Mouse (Mus musculus): ENCODE measurements around the gene Nars2. TPM values are rescaled to one million over a fixed set of nuclear protein-coding genes. Genes with fewer than 3 reads are reported as not detected.
"Not testable (repeated sequence)": the region's sequence is repeated elsewhere in the genome, so short reads cannot be mapped to it uniquely, and the experiment has no call there.

Gene Nars2
- polyA plus RNA-seq (2017; shearing (Covaris generic)), result 1 to 10 TPM; 5.3 to 9.7 TPM

DNA sequence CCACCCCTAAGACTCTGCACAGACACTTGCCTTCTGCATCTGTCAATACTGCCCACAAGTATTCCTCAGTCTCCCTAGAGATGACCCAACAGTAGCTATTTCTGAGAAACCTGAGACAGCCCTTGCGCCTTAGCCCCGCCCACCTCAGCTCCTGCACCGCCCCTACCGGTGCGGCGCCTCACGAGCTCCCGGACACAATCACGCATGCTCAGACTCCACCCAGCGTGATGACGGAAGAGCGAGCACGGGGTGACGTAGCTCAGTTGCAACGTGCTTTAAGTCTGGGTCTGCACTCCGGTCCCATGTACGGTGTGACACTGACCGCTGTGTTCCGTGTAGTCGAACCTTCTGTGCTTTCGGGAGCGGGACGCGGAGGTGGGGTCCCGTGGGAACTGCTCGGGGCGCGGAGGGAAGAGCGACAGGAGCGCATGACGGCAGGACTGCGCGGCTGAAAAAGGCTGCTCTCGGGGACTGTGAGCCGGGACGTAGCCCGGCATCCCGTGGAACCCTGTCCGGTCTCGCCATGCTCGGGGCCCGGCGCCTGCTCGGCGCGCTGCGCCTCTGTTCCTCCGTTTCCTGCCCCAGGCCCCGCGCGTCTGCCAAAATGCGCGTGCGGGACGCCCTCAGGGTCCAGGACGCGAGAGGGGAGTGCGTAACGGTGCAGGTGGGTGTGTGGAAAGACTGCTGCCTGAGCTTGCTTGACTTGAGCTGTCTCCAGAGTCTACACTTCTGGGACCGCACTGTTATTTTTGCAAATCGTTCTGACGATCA, at the start of gene Nars2:
Gene Nars2 (plus strand): TSS at position 225 of the 771 bp plus-strand sequence.
- ATAC-seq, result peak; percentile 96

DNA sequence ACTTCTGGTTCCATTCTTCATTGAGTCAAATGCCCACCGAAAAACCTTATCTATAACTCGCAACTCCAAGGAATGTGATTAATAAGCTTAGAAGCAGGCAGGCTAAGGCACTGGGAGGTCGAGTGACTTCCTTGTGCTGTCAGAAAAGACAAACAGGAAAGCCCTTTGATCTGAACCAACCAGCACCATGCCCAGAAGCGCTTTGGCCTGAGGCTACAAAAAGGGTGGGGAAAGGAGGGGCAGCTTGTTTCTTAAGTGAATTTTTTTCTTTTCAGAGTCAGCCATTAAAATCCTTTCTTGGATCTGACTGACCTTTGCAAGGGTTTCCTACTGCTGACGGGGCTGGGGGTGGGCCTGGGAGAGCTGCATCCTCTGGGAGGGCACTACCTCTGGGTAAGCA, 49.1 kb upstream of the Nars2 start:
- ATAC-seq, result no peak

DNA sequence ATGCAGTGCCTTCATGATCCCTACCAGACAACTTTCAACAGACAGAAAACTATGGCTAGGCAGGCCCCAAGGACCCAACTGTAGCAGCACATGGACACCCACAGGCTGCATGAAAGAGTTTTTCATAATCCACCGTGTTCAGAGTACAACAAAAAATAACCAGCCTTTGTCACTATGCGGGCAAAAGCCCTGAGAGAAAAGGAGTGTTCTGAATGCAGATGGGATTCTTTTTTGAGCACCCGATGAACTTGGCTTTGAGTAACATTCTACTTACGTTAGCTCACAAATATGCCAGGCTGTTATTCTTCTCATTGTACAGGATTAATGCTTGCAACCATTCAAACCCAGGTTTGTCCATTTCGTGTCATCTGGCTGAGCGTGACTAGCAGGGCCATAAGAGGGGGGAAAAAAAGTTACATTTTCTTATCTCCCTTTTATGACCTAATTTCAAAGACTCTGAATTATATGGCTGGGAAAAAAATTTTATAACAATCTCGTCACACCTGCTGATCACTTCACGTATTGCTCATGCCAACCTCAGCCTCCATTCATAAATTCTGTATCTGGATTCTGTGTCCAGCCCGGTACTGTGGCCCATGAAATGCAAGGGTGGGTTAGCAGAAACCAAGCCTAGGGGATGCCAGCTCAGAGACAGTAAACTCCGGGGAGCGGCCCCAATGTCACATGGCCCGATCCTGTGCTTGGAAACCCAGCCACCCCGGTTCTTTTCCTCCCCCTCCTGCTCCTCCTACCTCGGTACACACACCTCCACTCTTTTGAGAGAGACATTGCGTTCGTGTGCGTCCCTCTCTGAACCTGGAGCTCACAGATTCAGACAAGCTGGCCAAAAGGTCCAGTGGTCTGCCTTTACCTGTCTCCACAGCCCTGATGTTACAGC, 48.0 kb upstream of the Nars2 start:
- no peak for ATAC-seq

GRCm38 (mm10) chr7:96904442-96904841, 46.9 kb upstream of the Nars2 start:
- no peak for ATAC-seq

- no peak for ATAC-seq
Observed at GRCm38 (mm10) chr7:96904936-96905335, 46.4 kb upstream of the Nars2 start.

- ATAC-seq, result no peak
Observed at GRCm38 (mm10) chr7:96905422-96905821, 45.9 kb upstream of the Nars2 start.

- ATAC-seq, result no peak
Observed at GRCm38 (mm10) chr7:96906216-96906615, 45.1 kb upstream of the Nars2 start.

GRCm38 (mm10) chr7:96907971-96908680, 43.2 kb upstream of the Nars2 start:
- ATAC-seq, result no peak

- ATAC-seq, result no peak
Observed at GRCm38 (mm10) chr7:96909856-96910255, 41.4 kb upstream of the Nars2 start.

GRCm38 (mm10) chr7:96910310-96910960, 40.9 kb upstream of the Nars2 start:
- ATAC-seq, result no peak

- peak; percentile 64 for ATAC-seq
Observed at GRCm38 (mm10) chr7:96914031-96914430, 37.3 kb upstream of the Nars2 start.

GRCm38 (mm10) chr7:96915452-96916105, 35.7 kb upstream of the Nars2 start:
- ATAC-seq, result peak; percentile 57

- peak; percentile 74 for ATAC-seq
Observed at GRCm38 (mm10) chr7:96920447-96921095, 30.7 kb upstream of the Nars2 start.

DNA sequence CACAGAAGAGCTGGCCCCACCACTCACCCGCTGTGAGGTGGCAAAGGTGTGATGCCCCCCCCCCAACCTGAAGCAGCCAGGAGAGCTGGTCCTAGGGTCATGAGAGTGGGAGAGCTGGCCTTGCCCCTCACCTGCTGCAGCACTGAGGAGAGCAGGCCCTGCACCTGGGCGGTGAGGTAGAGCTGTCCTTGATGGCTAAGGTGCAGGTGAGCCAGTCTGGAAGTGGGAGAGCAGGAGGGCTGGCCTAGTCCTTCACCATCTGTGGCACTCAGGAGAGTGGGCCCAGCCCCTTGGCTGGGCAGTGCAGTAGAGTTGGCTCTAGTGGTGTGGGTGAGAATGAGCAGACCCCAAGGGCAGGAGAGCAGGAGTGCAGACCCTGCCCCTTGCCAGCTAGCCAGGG, 28.4 kb upstream of the Nars2 start:
- no peak for ATAC-seq

DNA sequence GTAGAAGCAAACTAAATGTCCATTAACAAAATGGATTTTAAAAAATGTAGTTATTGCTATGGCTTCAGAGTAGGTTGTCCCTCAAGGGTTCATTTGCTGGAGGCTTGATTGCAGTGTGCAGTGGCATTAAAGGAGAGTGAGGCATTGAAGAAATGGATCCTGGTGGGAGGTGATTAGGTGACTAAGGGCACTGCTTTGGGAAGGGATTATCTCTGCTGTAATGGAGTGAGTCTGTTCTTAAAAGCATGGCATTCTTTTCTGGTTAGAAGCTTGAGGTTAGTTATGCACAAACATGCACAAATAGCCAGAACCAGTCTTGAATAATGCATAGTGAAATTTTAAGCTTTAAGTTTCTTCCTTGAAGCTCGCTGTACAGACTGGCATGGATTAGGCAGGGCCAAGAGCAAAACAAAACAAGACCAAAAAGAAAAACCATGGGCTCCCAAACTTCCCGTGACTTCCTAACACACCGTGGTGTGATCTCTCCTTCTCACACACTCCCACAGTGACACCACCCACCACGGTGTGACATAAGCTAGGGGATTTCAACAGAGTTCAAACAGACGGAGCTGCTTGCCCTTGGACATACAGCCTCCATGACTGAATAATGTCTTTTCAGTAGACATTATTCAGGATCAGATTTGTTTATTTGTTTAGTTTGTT, 7.5 kb upstream of the Nars2 start:
- ATAC-seq, result no peak

DNA sequence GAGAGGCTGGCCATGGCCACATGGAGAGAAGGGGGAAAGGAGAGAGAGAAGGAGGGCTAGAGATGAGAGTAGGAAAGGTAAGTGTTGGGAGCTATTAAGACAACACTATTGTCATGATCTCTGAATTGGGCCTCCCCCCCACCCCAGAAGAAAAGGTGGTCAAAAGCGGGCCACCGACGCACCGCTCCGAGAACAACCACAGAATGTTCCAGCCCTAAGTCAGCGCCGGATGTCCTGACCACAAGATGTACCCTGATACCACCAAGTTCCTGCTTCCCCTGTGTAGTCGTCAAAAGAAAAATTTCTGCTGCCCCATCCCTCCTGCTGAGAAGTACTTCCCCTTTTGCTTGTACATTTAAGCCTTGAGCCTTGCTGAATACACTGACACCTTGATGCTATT, 4.8 kb upstream of the Nars2 start:
- ATAC-seq, result not testable (repeated sequence)

DNA sequence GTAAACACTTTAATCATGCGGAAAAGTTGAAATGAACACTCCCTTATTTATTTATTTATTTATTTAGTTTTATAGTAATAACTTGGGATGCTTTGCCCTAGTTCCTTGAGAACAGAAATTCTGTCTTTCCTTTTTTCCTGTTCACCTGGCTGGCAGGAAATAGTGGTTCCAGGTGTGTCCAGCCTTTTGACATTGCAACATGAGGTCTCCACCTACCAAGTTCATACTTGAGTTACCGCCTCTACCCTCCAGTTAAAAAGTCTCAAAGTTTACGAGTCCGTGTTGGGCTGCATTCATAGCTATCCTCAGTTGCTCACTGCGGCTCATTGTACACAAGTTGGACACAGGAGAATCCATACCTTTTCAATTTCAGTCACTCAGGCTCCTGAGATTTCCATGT, 789 bp downstream of the Nars2 start:
- no peak for ATAC-seq

GRCm38 (mm10) chr7:96959168-96959567, 7.9 kb downstream of the Nars2 start:
- no peak for ATAC-seq

DNA sequence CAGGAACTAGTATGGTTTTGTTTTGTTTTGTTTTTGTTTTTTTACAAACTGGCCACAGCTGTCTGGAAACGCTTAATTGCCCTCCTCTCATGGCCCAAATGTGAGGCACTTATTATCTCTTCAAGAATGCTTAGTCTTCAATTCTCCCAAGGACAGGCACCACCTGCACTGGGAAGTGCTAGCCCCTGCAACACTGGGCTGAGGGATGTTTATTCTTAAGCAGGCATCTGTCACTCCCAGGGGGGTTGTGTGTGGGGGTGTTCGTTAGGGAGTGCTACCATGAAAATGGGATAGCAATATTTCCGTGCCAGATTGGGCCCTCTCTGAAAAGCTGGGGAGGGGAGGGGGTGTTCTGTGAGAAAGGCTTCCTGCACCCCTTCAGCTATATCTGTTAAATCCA, 15.9 kb downstream of the Nars2 start:
- ATAC-seq, result no peak

- ATAC-seq, result peak; percentile 72
Observed at GRCm38 (mm10) chr7:96970359-96970758, 19.1 kb downstream of the Nars2 start.
